Comparison of ENCODE assay signal across 8 mouse cellular contexts in genomic region chr10:80677942-80678436, GRCm38 (mm10). TPM values are rescaled to one million over a fixed set of nuclear protein-coding genes. Genes with fewer than 3 reads are reported as not detected.
DNase-seq lines count a peak whose midpoint lies in the region; ATAC-seq and TF ChIP-seq lines count a peak whose summit lies in the region.

Mknk2 (minus strand) TSS chr10:80678112.

- no peaks in the 10 kb centered on the region for H3K27me3 ChIP-seq in embryonic facial prominence, embryonic 12.5 days
- H3K27me3 ChIP-seq in intestine, postnatal 0 days (replicated peaks; ENCODE audit: control insufficient read depth, insufficient read depth, low read length): no peaks in the 10 kb centered on the region
- H3K27me3 ChIP-seq in midbrain, embryonic 10.5 days (ENCODE audit: low read depth, poor library complexity, severe bottlenecking): no peaks in the 10 kb centered on the region

- H3K4me1 ChIP-seq in embryonic facial prominence, embryonic 12.5 days: peaks cover 42% of the 10 kb centered on the region
- H3K4me1 ChIP-seq in intestine, postnatal 0 days (replicated peaks; ENCODE audit: control insufficient read depth, insufficient read depth, low read length): peaks cover 25% of the 10 kb centered on the region
- H3K4me1 ChIP-seq in midbrain, embryonic 10.5 days: peaks cover 64% of the 10 kb centered on the region

- H3K9me3 ChIP-seq in embryonic facial prominence, embryonic 12.5 days: no peaks in the 10 kb centered on the region
- H3K9me3 ChIP-seq in intestine, postnatal 0 days (ENCODE audit: control insufficient read depth): no peaks in the 10 kb centered on the region
- no peaks in the 10 kb centered on the region for H3K9me3 ChIP-seq in midbrain, embryonic 10.5 days (replicated peaks)

- 28% methylated on average over 8 of the region's 8 CpGs for WGBS in embryonic facial prominence, embryonic 12.5 days
- 4% methylated on average over 8 of the region's 8 CpGs for WGBS in intestine, postnatal 0 days
- WGBS in midbrain, embryonic 10.5 days: 39% methylated on average over 8 of the region's 8 CpGs

- no peak for TF ChIP-seq CTCF in intestine, postnatal 0 days (IDR thresholded peaks at IDR 0.05; ENCODE audit: low read depth)

- peak within 1 kb of the TSS; percentile 99 for H3K27ac ChIP-seq in embryonic facial prominence, embryonic 12.5 days
- H3K27ac ChIP-seq in intestine, postnatal 0 days (ENCODE audit: low read depth, low read length): peak within 1 kb of the TSS; percentile 96
- H3K27ac ChIP-seq in midbrain, embryonic 10.5 days (replicated peaks): peak within 1 kb of the TSS; percentile 97

- H3K9ac ChIP-seq in embryonic facial prominence, embryonic 12.5 days: peak within 1 kb of the TSS; percentile 78
- peak within 1 kb of the TSS; percentile 47 for H3K9ac ChIP-seq in intestine, postnatal 0 days (ENCODE audit: low read depth, low read length)

- no peak for ATAC-seq in embryonic facial prominence, embryonic 12.5 days (ENCODE audit: insufficient number of reproducible peaks, insufficient read depth, low FRiP score, low TSS enrichment)
- ATAC-seq in granulocyte monocyte progenitor cell, adult 5-6 weeks (replicated peaks; ENCODE audit: poor library complexity, severe bottlenecking): peak; percentile 58
- peak; percentile 60 for ATAC-seq in intestine, postnatal 0 days

- intact Hi-C loops in left cerebral cortex, postnatal 36 days (cut with DNase I): loop anchor here (2.0 kb wide), 2 partner anchors 21 to 55 kb away; partner anchors contain the start of genes Btbd2 and Csnk1g2

- 0 out of 2 replicates have a peak, but pooled peaks cover 3% of the 10 kb centered on the region for H3K36me3 ChIP-seq in embryonic facial prominence, embryonic 12.5 days
- H3K36me3 ChIP-seq in intestine, postnatal 0 days (ENCODE audit: control insufficient read depth, insufficient read depth): no peaks in the 10 kb centered on the region
- H3K36me3 ChIP-seq in midbrain, embryonic 10.5 days: peaks cover 14% of the 10 kb centered on the region

- peak; percentile 56 for DNase-seq in embryo, embryonic 11 days
- no peak for DNase-seq in embryo, embryonic 9.5 days (ENCODE audit: extremely low spot score)
- DNase-seq in left cerebral cortex, postnatal 36 days (ENCODE audit: low spot score in 2 of 2): peak; percentile 75
- DNase-seq in midbrain, embryonic 10.5 days (ENCODE audit: low spot score): no peak
- peak; percentile 86 for DNase-seq in spleen, adult 12 weeks (ENCODE audit: low spot score)

- H3K4me2 ChIP-seq in embryonic facial prominence, embryonic 12.5 days (replicated peaks): peak within 1 kb of the TSS; percentile 83
- H3K4me2 ChIP-seq in intestine, postnatal 0 days (replicated peaks; ENCODE audit: low read depth): peak within 1 kb of the TSS; percentile 66

- H3K4me3 ChIP-seq in embryonic facial prominence, embryonic 12.5 days: peak within 1 kb of the TSS; percentile 97
- peak within 1 kb of the TSS; percentile 80 for H3K4me3 ChIP-seq in intestine, postnatal 0 days (ENCODE audit: low read depth, low read length)
- H3K4me3 ChIP-seq in midbrain, embryonic 10.5 days: peak within 1 kb of the TSS; percentile 86

RNA-seq across cellular contexts. Expression of gene Mknk2, which starts in this region (rescaled TPM):
- polyA plus RNA-seq in embryonic facial prominence, embryonic 12.5 days (2016; fragmentation: Nextera tagmentation; extraction: Ambion mirVana): 117 and 122 TPM in 2 replicates
- total RNA-seq in granulocyte monocyte progenitor cell, adult 5-6 weeks (2014; fragmentation: Nextera tagmentation): 49.2 and 63.3 TPM in 2 replicates
- total RNA-seq in granulocyte monocyte progenitor cell, adult 5-6 weeks (2017): 37.7 and 58.0 TPM in 2 replicates
- 38.4 and 38.6 TPM in 2 replicates for polyA plus RNA-seq in intestine, postnatal 0 days (2015; fragmentation: Nextera tagmentation; extraction: Ambion mirVana)
- total RNA-seq in left cerebral cortex, postnatal 36 days (2021): 10 to 100 TPM; 39.9 to 42.0 TPM
- polyA plus RNA-seq in midbrain, embryonic 10.5 days (2016; fragmentation: Nextera tagmentation; extraction: Ambion mirVana): 82.7 and 84.7 TPM in 2 replicates

Comparison
In these comparisons a context has a peak if more than half of its experiments do, and no peak if none do; other contexts are left out.
1. DNase-seq: peak in embryo, embryonic 11 days (single experiment), left cerebral cortex, postnatal 36 days (2 of 2) and spleen, adult 12 weeks (single experiment); none in embryo, embryonic 9.5 days (single experiment) and midbrain, embryonic 10.5 days (single experiment).
2. Peak in every context shown above with its lines, with median percentiles within 50 percentile points of each other: H3K27ac ChIP-seq and H3K4me3 ChIP-seq.